Mouse (Mus musculus): ENCODE data around the gene Stxbp5. TPM values are rescaled to one million over a fixed set of nuclear protein-coding genes. Genes with fewer than 3 reads are reported as not detected.
A peak's percentile ranks its signal among the peaks of the same experiment; 100 is the strongest.

The Stxbp5 gene
- polyA plus RNA-seq, 1 experiment from 2014 or later = 6.9 TPM

DNA sequence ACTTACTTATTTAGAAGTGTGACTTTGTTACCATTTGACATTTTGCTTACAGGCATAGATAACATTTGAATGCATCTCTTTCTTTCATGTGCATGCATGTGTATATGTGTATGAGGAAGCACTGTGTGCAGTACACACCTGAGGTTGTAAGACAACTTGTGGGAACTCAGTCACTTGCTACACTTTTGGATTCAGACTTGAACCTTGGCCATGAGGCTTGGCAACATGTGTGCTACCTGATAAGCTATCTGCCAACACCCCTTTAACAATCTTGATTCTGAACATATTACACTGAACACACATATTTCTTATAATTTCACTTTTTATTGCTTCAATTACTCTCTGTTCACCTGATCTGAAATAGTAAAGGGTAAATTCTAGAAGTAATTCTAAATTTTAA, 106.5 kb downstream of the Stxbp5 start:
- Histone ChIP-seq H3K36me3 (ENCODE audit: control insufficient read depth, insufficient read depth) (peaks cover 10% of the 10 kb centered on the region), H3K4me1 (replicated peaks; ENCODE audit: control insufficient read depth, insufficient read depth, low read length) (no peaks in the 10 kb centered on the region), H3K9ac (replicated peaks; ENCODE audit: low read depth, low read length) (no peak overlapping the region), H3K9me3 (ENCODE audit: control insufficient read depth, low read length) (no peaks in the 10 kb centered on the region), H3K27ac (ENCODE audit: low read length) (no peak overlapping the region), H3K4me2 (ENCODE audit: low read length) (no peak overlapping the region), H3K27me3 (replicated peaks; ENCODE audit: control insufficient read depth, insufficient read depth, low read length) (no peaks in the 10 kb centered on the region), H3K4me3 (replicated peaks; ENCODE audit: low read length) (no peak overlapping the region)
- ATAC-seq = no peak

DNA sequence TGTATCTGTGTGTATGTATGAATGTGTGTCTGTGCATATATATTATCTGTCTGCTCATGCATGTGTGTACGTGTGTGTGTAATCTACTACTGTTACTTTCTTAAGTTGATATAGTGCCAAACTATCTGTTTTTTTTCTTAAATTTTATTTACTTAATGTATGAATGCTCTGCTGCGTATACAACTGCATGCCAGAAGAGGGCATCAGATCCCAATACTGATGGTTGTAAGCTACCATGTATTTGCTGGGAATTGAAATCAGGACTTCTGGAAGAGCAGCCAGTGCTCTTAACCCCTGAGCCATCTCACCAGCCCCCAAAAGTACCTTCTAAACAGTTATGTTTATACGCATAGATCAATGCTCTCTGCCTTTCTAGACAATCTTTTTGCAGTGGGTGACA, 109.9 kb downstream of the Stxbp5 start:
- no peak overlapping the region for H3K4me2 ChIP-seq (ENCODE audit: low read length)
- H3K27me3 ChIP-seq (replicated peaks; ENCODE audit: control insufficient read depth, insufficient read depth, low read length) = no peaks in the 10 kb centered on the region
- no peak overlapping the region for H3K4me3 ChIP-seq (replicated peaks; ENCODE audit: low read length)
- H3K4me1 ChIP-seq (replicated peaks; ENCODE audit: control insufficient read depth, insufficient read depth, low read length) = no peaks in the 10 kb centered on the region
- peaks cover 2% of the 10 kb centered on the region; the same call in 1 of the 2 replicates for H3K36me3 ChIP-seq (ENCODE audit: control insufficient read depth, insufficient read depth)
- no peaks in the 10 kb centered on the region for H3K9me3 ChIP-seq (ENCODE audit: control insufficient read depth, low read length)
- no peak overlapping the region for H3K9ac ChIP-seq (replicated peaks; ENCODE audit: low read depth, low read length)
- ATAC-seq = no peak
- H3K27ac ChIP-seq (ENCODE audit: low read length) = no peak overlapping the region
- 86% methylated on average over 3 of the region's 3 CpGs for WGBS

DNA sequence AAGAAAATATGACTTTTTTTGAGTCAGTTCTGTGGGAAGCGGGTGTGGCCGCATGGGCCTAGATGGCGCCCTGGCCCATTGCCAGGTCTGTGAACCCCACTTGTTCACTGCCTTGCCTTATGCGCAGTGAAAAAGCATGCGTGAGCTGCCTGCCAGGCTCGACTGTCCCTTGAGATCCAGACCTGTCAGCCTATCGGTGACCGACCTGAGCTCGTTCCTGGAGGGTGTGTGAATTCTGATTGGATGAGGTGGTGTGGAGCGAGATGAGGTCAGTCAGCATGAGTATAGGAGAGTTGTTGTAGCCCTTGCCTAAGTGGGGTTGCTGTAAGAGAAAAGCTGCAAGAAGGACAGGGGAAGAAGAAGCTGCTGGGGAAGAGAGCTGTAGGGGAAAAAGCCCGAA, 114.4 kb downstream of the Stxbp5 start:
- peaks cover 2% of the 10 kb centered on the region; the same call in 1 of the 2 replicates for H3K36me3 ChIP-seq (ENCODE audit: control insufficient read depth, insufficient read depth)
- no peak overlapping the region for H3K9ac ChIP-seq (replicated peaks; ENCODE audit: low read depth, low read length)
- no peaks in the 10 kb centered on the region for H3K27me3 ChIP-seq (replicated peaks; ENCODE audit: control insufficient read depth, insufficient read depth, low read length)
- H3K27ac ChIP-seq (ENCODE audit: low read length) = no peak overlapping the region
- H3K4me2 ChIP-seq (ENCODE audit: low read length) = no peak overlapping the region
- ATAC-seq = no peak
- no peaks in the 10 kb centered on the region for H3K9me3 ChIP-seq (ENCODE audit: control insufficient read depth, low read length)
- H3K4me3 ChIP-seq (replicated peaks; ENCODE audit: low read length) = no peak overlapping the region
- H3K4me1 ChIP-seq (replicated peaks; ENCODE audit: control insufficient read depth, insufficient read depth, low read length) = no peaks in the 10 kb centered on the region
- 89% methylated on average over 11 of the region's 11 CpGs for WGBS

DNA sequence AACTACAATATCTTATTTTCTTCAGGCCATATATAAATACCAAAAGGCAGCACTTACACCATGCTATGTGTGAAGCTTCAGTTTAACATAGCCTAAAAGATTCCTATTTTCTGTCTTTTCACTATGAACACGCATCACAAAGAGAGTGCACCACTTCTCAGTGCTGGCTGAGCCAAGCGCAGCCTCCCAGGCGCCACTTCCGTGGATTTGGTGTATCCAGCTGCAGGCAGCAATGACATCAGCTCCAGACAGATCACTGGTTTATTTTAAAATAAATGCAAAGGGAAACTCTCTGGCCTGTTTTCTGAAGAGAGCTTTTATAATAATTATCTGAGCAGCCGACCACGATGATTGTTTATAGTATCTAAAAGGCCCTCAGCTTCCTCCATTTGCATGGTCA, 115.2 kb downstream of the Stxbp5 start:
- Histone ChIP-seq H3K27ac (ENCODE audit: low read length) (no peak overlapping the region), H3K36me3 (ENCODE audit: control insufficient read depth, insufficient read depth) (peaks cover 2% of the 10 kb centered on the region; the same call in 1 of the 2 replicates), H3K9ac (replicated peaks; ENCODE audit: low read depth, low read length) (no peak overlapping the region), H3K4me2 (ENCODE audit: low read length) (no peak overlapping the region), H3K9me3 (ENCODE audit: control insufficient read depth, low read length) (no peaks in the 10 kb centered on the region), H3K4me1 (replicated peaks; ENCODE audit: control insufficient read depth, insufficient read depth, low read length) (no peaks in the 10 kb centered on the region), H3K4me3 (replicated peaks; ENCODE audit: low read length) (no peak overlapping the region), H3K27me3 (replicated peaks; ENCODE audit: control insufficient read depth, insufficient read depth, low read length) (no peaks in the 10 kb centered on the region)
- ATAC-seq = no peak
- 71% methylated on average over 6 of the region's 6 CpGs for WGBS

DNA sequence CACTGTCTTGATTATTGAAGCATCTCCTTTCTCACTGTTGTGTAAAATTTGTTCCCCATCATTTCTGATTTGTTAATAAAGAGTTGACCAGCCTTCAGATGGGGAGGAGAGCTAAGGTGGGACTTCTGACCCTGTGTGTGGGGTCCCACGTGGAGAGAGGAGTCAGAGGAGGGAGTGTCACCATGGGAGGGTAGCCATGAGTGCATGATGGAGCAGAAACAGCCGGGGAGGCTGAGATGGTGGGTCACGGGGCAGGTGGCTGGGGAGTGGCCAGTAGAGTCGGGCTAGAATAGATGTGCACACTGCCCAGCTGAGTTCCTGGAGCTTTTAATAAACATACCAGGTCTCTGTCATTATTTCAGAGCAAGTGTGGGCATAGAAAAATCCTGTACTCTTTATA, 121.0 kb downstream of the Stxbp5 start:
- H3K4me2 ChIP-seq (ENCODE audit: low read length) = no peak overlapping the region
- no peaks in the 10 kb centered on the region for H3K27me3 ChIP-seq (replicated peaks; ENCODE audit: control insufficient read depth, insufficient read depth, low read length)
- no peak for ATAC-seq
- no peak overlapping the region for H3K27ac ChIP-seq (ENCODE audit: low read length)
- H3K4me1 ChIP-seq (replicated peaks; ENCODE audit: control insufficient read depth, insufficient read depth, low read length) = no peaks in the 10 kb centered on the region
- WGBS = 85% methylated on average over 4 of the region's 4 CpGs
- no peak overlapping the region for H3K4me3 ChIP-seq (replicated peaks; ENCODE audit: low read length)
- H3K9ac ChIP-seq (replicated peaks; ENCODE audit: low read depth, low read length) = no peak overlapping the region
- no peaks in the 10 kb centered on the region for H3K9me3 ChIP-seq (ENCODE audit: control insufficient read depth, low read length)
- no peaks in the 10 kb centered on the region for H3K36me3 ChIP-seq (ENCODE audit: control insufficient read depth, insufficient read depth)

DNA sequence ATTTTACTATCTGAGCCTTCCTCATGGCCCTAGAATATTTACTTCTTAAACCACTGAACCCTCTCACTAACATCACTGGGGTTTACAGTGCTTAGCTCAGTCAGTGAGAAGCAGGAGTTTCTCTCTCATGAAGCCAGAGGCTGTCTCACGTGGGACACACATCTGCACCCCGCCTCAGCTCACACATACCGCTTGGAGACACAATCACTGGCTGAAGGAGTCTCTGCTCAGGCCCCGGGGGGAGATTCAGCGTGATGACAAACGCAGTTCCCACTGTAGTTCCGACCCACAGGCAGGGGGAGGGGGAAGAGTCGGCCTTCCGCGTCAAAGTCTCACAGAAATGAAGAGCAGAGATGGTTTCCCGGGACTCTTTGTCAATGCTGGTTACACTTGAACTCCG, 130.6 kb downstream of the Stxbp5 start:
- ATAC-seq = no peak
- no peaks in the 10 kb centered on the region for H3K4me1 ChIP-seq (replicated peaks; ENCODE audit: control insufficient read depth, insufficient read depth, low read length)

DNA sequence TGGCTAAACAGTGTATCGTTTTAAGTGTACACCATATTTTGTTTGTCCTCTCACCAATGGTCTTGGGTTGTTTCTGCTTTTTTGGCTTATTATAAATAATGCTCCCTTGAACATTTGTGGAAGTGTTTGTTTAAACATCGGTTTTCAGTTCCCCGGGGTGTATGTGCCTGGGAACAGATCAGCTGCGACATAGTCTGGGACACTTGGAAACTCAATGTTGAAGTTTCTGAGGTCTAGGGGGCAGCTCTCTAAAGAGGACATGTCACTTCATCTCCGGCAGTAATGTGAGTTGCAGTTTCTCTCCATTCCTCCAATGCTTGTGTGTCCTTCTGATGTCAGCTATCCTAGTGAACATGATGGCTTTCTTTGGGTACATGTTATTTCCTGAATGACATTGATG, 137.0 kb downstream of the Stxbp5 start:
- Histone ChIP-seq H3K27me3 (replicated peaks; ENCODE audit: control insufficient read depth, insufficient read depth, low read length) (no peaks in the 10 kb centered on the region), H3K4me2 (ENCODE audit: low read length) (no peak overlapping the region), H3K9me3 (ENCODE audit: control insufficient read depth, low read length) (no peaks in the 10 kb centered on the region), H3K4me1 (replicated peaks; ENCODE audit: control insufficient read depth, insufficient read depth, low read length) (no peaks in the 10 kb centered on the region), H3K9ac (replicated peaks; ENCODE audit: low read depth, low read length) (no peak overlapping the region), H3K27ac (ENCODE audit: low read length) (no peak overlapping the region), H3K36me3 (ENCODE audit: control insufficient read depth, insufficient read depth) (peaks cover 8% of the 10 kb centered on the region), H3K4me3 (replicated peaks; ENCODE audit: low read length) (no peak overlapping the region)
- WGBS = 88% methylated on average over 5 of the region's 5 CpGs
- no peak for ATAC-seq

More for the DNA sequence above, 130.6 kb downstream of the Stxbp5 start:
- 84% methylated on average over 12 of the region's 12 CpGs for WGBS
- Histone ChIP-seq H3K4me3 (replicated peaks; ENCODE audit: low read length) (no peak overlapping the region), H3K27me3 (replicated peaks; ENCODE audit: control insufficient read depth, insufficient read depth, low read length) (no peaks in the 10 kb centered on the region), H3K4me2 (ENCODE audit: low read length) (no peak overlapping the region), H3K9ac (replicated peaks; ENCODE audit: low read depth, low read length) (no peak overlapping the region), H3K36me3 (ENCODE audit: control insufficient read depth, insufficient read depth) (peaks cover 3% of the 10 kb centered on the region; the same call in 1 of the 2 replicates), H3K9me3 (ENCODE audit: control insufficient read depth, low read length) (no peaks in the 10 kb centered on the region), H3K27ac (ENCODE audit: low read length) (no peak overlapping the region)

DNA sequence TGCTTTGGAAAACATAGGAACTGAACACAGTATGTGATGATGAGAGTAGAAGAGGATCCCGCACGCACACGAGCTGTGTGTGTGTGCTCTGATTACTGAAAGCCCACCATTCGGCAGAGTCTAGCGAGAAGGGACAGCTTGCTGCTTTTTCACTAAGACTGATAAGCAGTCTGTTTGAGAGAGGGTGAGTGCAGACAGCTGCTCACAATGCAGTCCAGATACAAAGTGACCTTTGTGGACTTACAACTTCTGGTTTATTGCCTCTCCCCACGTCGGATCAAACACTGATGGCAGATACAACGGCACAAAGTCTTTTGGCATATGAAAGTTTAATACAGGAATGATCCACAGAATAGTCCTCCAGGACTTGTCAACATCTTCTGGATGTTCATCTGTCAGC, 140.6 kb downstream of the Stxbp5 start:
- Histone ChIP-seq H3K27me3 (replicated peaks; ENCODE audit: control insufficient read depth, insufficient read depth, low read length) (no peaks in the 10 kb centered on the region), H3K9me3 (ENCODE audit: control insufficient read depth, low read length) (no peaks in the 10 kb centered on the region), H3K27ac (ENCODE audit: low read length) (no peak overlapping the region), H3K4me3 (replicated peaks; ENCODE audit: low read length) (no peak overlapping the region), H3K36me3 (ENCODE audit: control insufficient read depth, insufficient read depth) (peaks cover 8% of the 10 kb centered on the region), H3K9ac (replicated peaks; ENCODE audit: low read depth, low read length) (no peak overlapping the region), H3K4me2 (ENCODE audit: low read length) (no peak overlapping the region), H3K4me1 (replicated peaks; ENCODE audit: control insufficient read depth, insufficient read depth, low read length) (no peaks in the 10 kb centered on the region)
- 87% methylated on average over 8 of the region's 8 CpGs for WGBS
- no peak for ATAC-seq

DNA sequence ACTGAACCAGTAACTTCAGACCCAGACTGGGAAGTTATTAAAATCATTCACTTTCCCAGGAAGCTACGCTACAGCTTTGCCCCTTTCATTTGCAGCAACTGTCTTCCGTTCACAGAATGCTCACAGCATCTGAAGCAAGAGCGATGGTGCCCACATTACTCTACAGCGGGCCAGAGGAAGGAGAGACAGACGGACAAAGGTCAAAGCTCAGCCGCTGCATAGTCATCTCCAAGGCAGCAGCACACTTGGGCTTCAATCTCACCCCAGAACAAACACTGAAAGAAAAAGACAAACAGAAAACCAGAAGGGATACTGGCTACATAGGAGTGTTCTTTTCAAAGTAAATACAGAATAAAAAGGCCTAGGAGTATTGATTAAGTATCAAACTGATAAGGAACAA, 144.3 kb downstream of the Stxbp5 start:
- Histone ChIP-seq H3K9me3 (ENCODE audit: control insufficient read depth, low read length) (no peaks in the 10 kb centered on the region), H3K27ac (ENCODE audit: low read length) (no peak overlapping the region), H3K9ac (replicated peaks; ENCODE audit: low read depth, low read length) (no peak overlapping the region), H3K27me3 (replicated peaks; ENCODE audit: control insufficient read depth, insufficient read depth, low read length) (no peaks in the 10 kb centered on the region), H3K4me3 (replicated peaks; ENCODE audit: low read length) (no peak overlapping the region), H3K36me3 (ENCODE audit: control insufficient read depth, insufficient read depth) (peaks cover 8% of the 10 kb centered on the region), H3K4me2 (ENCODE audit: low read length) (no peak overlapping the region), H3K4me1 (replicated peaks; ENCODE audit: control insufficient read depth, insufficient read depth, low read length) (no peaks in the 10 kb centered on the region)
- no peak for ATAC-seq
- 83% methylated on average over 6 of the region's 6 CpGs for WGBS

DNA sequence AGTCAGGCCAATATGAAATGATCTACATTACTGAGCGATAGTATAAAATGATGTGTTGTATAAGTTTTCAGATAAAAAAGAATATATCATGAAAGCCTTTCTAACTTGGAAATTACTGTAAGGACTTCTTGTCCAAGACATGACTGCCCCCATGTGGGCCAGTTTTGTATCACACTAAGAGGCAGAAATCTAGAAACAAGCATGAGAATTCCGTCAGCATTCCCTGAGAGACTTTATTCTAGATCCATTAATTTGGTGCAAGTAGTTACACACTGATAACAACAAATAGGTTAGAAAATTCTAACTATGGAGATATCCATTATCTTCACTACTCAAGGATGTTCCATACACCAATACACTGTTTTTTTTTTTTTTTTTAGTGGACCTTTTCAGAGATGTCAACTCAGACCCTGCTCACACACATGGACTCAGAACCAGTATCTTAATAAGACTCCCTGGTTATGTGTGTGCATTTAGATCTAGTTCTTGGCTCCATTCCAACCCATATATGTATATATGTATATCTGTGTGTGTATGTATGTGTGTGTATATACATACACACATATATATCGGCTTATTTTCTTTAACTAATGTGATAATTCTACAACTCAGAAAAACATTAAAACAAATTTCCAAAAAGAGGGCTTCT, 145.9 kb downstream of the Stxbp5 start:
- WGBS = 44% methylated on average over 3 of the region's 3 CpGs
- Histone ChIP-seq H3K4me3 (replicated peaks; ENCODE audit: low read length) (no peak overlapping the region), H3K9me3 (ENCODE audit: control insufficient read depth, low read length) (no peaks in the 10 kb centered on the region), H3K36me3 (ENCODE audit: control insufficient read depth, insufficient read depth) (peaks cover 2% of the 10 kb centered on the region), H3K4me1 (replicated peaks; ENCODE audit: control insufficient read depth, insufficient read depth, low read length) (no peaks in the 10 kb centered on the region), H3K27me3 (replicated peaks; ENCODE audit: control insufficient read depth, insufficient read depth, low read length) (no peaks in the 10 kb centered on the region), H3K4me2 (ENCODE audit: low read length) (no peak overlapping the region), H3K27ac (ENCODE audit: low read length) (no peak overlapping the region), H3K9ac (replicated peaks; ENCODE audit: low read depth, low read length) (no peak overlapping the region)
- peak; percentile 61 for ATAC-seq

Data from forebrain, embryonic 16.5 days (tissue).